Mouse (Mus musculus) bone marrow macrophage, adult 2 months (primary cell): ENCODE data around the gene Pex13.

Experiments used
- CTCF ChIP-seq: IDR thresholded peaks from 2 replicates; pipeline ENCODE4 v1.5.1; 2012; ENCODE audit warnings: low read depth, mild to moderate bottlenecking, low read length, moderate library complexity
- POLR2A ChIP-seq: IDR thresholded peaks from 2 replicates; pipeline ENCODE4 v1.6.1; 2012; ENCODE audit warnings: mild to moderate bottlenecking, low read depth, low read length, borderline replicate concordance

DNA sequence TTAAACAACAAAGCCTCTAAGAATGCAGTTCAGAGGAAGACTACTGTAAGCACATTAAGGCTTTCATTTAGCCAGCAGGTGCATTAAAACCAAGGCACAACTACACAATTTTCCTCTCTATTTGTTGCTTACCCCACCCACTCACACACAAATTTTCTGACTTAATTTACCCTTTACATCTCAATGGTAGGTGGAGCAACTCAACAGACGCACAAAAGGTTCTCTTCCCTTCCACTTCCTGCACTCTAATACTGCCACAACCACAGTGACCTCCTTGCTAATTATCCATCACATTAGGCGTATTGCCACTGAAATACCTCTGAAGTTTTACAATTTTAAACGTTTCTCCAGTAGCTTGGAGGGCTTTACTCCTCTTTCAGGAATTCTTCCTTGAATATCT lies 12.1 kb downstream of the Pex13 start:
- TF ChIP-seq CTCF (no peak), POLR2A (no peak)
